Mouse (Mus musculus) adrenal gland, adult 2 months (tissue): ENCODE measurements at regions not wholly inside any gene's neighbourhood (a gene's known extent, or its start where the extent isn't known, plus 50 kb on each side); places are given as distances from the start of the nearest gene placed in this dataset.

ENCODE experiments used
- DNase-seq: peaks from one replicate; pipeline ENCODE4 v3.0.0; 2021

DNA sequence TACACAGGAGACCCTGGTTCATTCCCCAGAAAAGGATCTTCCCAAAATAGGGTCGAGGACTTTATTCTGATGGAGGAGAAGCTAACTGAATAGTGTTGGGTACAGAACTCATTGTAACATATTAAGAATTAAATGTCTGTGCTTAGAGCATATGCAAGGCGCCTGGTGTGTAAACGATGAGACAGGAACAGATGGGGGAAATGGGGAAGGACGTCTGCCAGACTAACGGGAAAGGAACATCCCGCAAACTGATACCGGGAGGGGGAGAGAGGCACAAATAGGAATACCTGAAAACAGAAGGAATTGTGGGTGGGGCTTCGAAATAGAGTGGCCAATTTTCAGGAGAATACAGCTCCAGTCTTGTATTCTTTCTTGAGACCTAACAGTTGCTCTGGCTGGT is 268.6 kb upstream of the Tbx3 start:
- no peak for DNase-seq

DNA sequence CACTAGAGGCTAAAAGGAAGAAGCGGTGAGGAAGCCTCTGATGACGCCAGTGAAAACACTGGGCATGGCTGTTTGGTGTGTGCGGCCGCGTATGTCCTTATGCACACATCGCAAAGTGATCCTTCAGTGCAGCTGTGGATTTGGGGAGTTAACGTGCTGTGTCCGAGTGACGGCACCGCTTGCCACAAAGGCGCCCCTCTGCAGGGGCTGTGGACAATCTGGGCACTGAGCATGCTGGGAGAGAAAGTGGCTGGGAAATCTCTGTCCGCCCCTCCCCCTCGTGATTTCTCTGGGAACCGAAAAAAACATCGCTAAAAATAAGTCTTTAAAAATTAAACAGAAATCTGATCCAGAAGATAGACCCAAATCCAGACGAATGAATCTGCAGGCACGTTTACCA is 267.8 kb upstream of the Tbx3 start:
- DNase-seq, result no peak

- DNase-seq, result no peak
Observed at GRCm38 (mm10) chr5:119410966-119411365, 259.5 kb upstream of the Tbx3 start.

- no peak for DNase-seq
Observed at GRCm38 (mm10) chr5:119415835-119416234, 254.6 kb upstream of the Tbx3 start.

- no peak for DNase-seq
Observed at GRCm38 (mm10) chr5:119418486-119418885, 252.0 kb upstream of the Tbx3 start.

DNA sequence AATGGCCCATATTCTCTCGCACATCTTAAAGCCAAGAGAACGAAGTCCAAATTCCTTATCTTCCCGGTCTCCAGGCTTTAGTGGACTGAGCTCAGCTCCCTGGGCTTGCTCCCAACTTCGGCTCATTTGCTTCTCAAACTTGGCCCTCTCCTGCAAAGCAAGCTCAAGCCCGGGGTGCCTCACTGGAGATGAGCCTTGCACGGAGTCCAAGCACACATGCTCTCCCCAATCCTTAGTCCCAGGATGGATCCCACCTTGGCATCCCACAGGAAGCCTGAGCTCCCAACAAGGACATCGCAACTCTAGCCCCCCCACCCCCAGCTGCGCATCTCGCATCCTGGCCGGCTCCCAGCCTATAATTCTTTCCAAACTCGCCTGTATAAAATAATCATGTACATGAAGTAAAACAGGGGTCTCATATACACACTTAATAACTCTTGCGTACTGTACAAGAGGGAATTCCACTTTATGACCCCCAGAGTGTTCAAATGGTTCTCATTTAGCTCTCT is 242.9 kb upstream of the Tbx3 start:
- DNase-seq, result no peak

GRCm38 (mm10) chr5:119431271-119431756 is 239.2 kb upstream of the Tbx3 start:
- no peak for DNase-seq

- DNase-seq, result no peak
Observed at GRCm38 (mm10) chr5:119434572-119434971, 235.9 kb upstream of the Tbx3 start.

- no peak for DNase-seq
Observed at GRCm38 (mm10) chr5:119448494-119448893, 222.0 kb upstream of the Tbx3 start.

GRCm38 (mm10) chr5:119449166-119449565 is 221.3 kb upstream of the Tbx3 start:
- peak; percentile 71 for DNase-seq

DNA sequence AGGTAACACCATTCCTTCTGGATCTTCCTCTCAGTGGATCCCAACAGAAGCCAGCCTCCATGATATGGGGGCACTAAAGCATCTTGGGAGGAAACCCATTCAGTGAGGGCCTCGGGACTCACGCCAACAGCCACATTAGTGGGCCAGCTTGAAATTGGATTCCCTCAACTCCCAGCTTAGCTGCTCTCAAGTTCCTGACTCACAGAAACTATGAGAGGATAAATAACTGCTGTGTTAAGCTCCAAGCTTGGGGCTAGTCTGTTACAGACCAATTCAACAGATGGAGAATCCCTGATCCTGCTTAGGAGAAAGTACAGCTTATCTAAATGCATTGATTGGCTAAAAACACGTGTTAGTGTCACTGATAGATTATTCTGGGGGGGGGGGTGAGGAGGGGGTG is 210.7 kb upstream of the Tbx3 start:
- no peak for DNase-seq

DNA sequence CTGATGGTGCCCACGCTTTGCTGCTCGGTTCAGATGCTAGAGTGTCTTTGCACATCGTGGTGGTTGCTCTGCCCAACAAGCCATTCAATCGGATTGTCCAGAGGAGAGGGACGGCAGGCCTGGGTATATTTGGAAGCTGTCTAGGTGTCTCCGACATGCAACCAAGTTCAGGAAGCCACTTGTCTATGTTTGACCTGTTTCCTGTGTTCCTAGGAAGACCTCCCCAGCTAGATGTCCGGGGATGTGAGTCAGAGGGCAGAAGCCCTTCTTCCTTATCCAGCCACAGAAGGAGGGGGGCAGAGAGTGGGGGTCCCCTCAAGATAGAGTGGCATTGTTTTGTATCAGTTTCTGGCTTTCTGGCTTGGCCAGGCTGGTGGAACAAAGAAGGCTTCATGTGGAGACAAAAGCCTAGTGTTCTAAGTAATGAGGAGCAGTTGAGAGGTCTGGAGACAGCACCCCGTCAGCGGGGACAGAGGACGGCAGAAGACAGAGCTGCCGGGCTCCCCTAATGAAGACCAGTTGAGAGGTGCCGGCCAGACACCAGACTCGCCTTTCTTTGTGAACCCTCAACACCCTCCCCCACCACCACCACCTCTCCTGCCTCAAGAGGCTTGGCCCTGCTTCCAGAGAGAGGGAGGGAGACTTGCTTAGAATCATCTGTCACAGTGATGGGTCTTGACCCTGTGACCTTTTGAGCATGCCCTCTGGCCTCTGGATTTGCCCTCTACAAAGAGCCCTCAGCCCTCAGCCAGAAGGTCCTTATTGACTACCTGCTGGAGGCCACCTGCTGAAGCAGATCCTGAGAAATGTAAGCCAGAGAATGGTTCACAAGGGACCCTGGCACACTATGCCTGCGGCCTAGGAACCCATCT is 207.6 kb upstream of the Tbx3 start:
- no peak for DNase-seq

- no peak for DNase-seq
Observed at GRCm38 (mm10) chr5:119464553-119464952, 205.9 kb upstream of the Tbx3 start.

GRCm38 (mm10) chr5:119467346-119468085 is 203.0 kb upstream of the Tbx3 start:
- DNase-seq, result peak; percentile 86

DNA sequence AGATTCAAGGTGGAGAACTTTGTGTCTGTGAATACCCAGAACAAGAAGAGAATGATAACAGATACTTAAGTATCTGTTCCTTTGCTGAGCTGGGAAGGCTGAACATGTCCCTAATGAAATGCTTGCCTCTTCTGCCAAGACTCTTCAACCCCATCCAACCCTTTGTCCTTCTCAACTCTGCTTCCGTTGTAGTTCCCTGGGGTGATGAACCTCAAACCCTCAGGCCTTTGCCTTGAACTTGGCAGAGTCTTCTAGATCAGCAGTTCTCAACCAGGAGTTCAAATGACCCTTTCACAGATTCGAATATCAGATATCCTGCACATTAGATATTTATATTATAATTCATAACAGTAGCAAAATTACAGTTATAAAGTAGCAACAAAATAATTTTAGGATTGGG is 192.5 kb upstream of the Tbx3 start:
- DNase-seq, result no peak

GRCm38 (mm10) chr5:119478331-119478730 is 192.1 kb upstream of the Tbx3 start:
- DNase-seq, result no peak

- no peak for DNase-seq
Observed at GRCm38 (mm10) chr5:119480191-119481190, 190.0 kb upstream of the Tbx3 start.

DNA sequence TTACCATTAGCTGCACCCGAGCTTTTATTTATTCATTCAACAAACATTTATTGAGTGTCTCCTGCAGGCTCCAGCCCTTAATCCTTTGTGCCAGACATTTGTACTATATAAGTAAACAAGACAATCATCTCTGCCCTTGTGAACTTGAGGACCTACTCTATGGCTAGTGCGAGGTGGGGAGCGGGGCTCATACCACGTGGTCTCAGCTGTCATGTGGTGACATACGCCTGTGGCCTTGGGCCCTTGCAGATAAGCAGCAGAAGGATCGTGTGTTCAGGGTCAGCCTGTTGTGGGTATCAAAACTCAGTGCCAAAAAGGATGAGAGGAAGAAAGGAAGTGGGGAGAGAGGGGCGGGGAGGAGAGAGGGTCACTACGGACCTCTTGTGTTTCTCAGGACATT is 186.8 kb upstream of the Tbx3 start:
- DNase-seq, result peak; percentile 75

DNA sequence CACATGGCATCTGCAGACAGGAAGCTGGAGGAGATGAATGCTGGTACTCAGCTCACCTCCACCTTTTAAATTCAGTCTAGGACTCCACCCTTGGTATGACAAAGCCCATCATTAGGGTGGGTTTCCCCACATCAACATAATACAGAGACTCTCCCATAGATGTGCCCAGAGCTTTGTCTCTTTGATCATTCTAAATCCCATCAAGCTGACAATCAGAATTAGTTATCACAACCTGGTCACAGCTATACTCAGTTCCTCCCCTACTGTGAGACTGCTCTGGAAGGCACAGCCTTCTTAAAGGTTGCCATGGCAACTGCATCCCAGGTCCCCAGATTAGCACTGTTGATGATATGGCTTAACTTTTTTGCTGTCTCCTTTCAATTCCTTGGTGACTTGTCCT is 184.3 kb upstream of the Tbx3 start:
- DNase-seq, result no peak

- DNase-seq, result peak; percentile 42
Observed at GRCm38 (mm10) chr5:119487184-119487583, 183.3 kb upstream of the Tbx3 start.

- DNase-seq, result no peak
Observed at GRCm38 (mm10) chr5:119497501-119497900, 173.0 kb upstream of the Tbx3 start.

- no peak for DNase-seq
Observed at GRCm38 (mm10) chr5:119498431-119498830, 172.0 kb upstream of the Tbx3 start.
